Mouse (Mus musculus): ENCODE results near the gene Ndufs3.

Gene Ndufs3

DNA sequence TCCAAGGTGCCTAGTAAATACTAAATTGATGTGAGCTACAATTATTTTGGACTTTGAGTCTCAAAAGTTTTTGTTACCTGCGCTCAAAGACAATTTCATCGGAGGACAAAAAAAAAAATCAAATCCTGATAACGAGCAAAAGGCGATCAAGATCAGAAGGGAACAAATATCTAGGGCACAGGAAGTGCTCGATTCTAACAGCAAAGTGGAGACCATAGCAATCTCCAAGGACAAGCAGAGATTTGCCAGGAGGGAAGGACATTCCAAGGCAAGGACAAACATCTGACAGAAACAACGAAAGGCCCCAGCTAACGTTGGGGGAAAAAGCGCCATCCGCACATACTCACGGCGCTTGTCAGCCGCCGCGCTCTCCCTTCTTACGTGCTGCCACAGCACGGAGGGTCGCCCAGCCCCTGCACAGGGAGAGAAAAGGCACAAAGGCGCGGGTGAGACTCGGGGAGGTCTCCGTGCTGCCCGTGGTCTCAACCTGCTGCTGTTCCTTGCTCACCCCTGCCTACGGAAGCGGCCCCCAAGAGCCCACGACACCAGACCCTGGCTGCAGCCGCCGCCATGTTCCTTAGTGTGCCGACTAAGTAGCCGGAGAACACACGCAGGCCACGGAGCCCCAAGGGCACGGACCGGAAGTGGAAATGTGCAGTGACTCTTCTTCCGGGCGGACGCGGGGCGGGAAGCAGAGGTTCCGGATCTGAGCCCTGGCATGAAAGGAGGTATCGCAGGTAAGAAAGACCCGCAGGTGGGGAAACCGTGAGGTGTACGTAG, at the start of gene Ndufs3, which contains the start of gene Kbtbd4:
Gene Ndufs3, minus strand, starts transcription at position 752 of the 780 bp plus-strand sequence.
Gene Kbtbd4, plus strand, starts transcription at position 665 of the 780 bp plus-strand sequence.
- DNase-seq (ENCODE audit: low spot score), result peak; percentile 87

DNA sequence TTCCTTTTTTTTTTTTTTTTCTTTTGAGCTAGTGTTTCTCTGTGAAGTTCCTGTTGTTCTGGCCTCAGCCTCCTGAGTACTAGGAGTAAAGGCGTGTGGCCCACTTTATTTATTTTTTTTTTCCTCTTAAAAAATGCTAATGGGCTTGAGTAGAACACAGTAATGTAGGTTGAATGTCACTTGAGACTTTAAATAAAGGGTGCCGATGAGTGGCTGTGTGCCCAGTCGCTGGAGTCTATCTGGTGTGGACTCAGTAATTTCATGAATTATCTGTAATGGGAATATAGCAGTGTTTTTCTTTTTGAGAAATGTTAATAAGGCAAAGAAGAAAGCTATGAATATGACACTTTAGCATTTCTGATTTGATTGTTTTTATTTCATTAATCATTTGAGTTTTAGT, 48.8 kb upstream of the Ndufs3 start:
- no peak for DNase-seq (ENCODE audit: low spot score)

DNA sequence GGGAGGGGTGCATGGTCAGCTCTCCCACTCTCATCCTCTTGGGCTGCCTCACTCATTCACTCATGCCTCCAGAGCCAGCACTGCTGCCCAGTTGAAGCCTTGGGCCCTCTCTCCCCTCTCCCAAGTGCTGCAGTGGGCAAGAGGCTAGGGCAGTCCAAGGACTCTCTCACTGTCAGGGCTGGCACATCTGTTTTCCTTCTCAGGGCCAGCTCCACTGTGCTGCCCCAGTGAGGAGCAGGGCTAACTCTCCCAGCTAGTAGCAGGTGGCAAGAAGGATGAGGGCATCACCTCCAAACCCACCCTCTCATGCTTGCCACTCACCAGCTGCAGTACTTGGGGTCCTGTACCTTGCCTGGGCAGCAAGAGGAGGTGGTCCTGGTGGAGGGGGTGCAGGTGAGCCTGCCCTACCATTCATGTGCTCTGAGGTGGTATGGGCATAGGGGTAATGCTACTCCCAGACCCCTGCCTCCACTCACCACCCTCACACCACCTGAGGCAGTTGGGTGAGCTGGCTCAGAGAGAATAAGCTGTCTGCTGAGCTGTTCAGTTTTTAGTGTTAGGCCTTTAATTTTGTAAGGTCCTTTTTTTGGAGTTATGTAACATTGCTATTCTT, 46.1 kb upstream of the Ndufs3 start:
- no peak for DNase-seq (ENCODE audit: low spot score)

DNA sequence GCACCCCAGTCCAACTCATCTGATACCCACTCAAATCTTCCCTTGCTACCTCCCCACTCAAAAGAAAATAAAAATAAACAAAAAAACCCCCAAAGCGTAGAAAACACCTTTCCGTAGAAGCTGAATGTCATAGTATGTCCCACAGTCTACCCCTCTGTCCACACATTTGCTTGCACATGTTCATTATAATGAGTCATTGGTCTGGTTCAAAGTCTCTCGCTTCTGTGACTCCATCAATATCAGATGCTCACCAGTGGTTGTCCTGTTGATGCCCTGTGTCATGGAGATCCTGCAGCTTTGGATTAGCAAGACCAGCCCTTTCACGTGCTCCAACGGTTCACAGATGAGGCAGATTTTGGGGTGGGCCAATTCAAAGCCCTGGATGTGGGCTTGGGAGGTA, 45.5 kb upstream of the Ndufs3 start:
- no peak for DNase-seq (ENCODE audit: low spot score)

DNA sequence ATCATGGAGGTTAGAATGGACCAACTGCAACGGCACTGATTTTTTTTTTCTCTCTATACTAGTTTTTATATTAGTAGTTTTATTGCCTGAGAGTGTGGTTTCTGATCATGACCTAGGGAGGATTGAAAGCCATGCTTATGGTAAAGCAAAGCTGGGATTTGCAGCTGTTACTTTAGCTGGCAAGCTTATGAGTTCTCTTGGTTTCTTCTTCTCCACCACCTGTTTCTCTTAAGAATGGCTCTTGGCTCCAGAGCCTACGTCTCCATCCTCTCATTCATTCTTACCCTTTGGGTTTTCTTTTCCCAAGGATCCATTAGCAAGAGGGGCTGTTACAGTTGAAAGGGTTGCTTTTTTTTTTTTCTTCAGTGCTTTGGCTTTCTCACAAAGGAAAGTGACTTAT, 37.1 kb upstream of the Ndufs3 start:
- DNase-seq (ENCODE audit: low spot score), result no peak

DNA sequence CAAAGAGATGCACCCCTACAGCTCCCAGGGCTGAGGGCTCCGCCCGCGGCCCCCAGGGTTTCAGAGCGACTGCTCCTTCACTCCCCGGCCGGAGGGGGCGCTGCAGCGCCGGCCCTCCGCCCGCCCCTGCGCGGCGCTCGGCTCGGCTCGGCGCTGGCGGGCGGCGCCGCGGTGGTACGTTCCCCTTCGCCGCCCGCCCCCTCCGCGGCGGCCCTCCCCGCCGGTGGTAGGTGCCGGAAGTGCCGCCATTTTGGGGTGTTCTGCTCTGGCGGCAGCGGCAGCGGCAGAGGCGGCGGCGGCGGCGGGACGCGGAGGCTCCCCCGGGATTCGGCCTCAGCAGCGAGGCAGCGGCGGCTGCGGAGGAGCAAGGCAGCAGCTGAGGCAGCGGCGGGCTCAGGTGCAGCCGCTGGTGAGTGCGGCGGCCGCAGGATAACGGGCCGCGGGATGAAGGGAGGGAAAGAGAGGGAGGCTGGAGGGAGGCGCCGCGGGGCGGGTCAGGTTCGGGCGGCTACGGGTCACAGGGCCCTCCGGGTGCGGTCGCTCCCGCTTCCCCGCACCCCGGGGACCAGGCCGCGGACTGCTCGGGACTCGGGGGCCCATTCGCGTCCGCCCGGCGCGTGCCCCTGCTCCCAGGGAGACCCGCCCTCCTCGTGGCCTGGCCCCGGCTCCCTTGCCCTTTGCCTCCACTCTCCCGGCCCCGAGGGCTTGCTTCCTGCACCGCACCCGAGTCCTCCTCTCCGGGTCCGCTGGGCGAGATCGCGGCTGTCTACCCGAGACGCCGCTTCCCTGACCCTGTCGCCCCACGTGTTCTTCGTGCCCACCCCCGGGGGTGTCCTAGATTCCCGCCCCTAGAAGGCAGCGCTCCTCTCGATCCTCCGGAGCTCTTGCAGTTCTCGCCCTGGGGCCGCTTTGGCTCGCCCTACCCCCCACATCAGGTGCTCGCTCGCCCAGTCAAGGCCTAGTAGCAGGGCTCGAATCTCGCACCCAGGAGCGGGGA, 35.9 kb upstream of the Ndufs3 start, which contains the start of gene Celf1:
Gene Celf1, plus strand, starts transcription at position 150 of the 997 bp plus-strand sequence.
- DNase-seq (ENCODE audit: low spot score), result peak; percentile 80

DNA sequence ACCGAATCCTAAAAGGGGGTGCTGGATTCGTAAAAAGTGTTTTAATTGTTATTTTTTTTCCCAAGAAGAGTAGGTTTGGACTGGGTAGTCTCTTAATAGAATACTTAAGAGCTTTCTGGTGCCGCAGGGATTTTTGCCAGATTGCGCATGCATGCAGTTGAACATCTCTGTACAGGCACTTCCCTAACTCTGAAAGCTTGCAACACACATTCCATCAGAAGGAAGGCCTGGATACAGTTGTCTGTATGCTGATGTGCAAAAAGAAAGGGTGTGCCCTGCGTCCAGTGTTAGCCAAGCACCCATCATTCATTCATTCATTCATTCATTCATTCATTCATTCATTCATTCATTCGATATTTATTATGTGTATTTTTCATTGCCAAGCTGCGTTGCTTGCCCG, 35.1 kb upstream of the Ndufs3 start:
- peak; percentile 15 for DNase-seq (ENCODE audit: low spot score)

DNA sequence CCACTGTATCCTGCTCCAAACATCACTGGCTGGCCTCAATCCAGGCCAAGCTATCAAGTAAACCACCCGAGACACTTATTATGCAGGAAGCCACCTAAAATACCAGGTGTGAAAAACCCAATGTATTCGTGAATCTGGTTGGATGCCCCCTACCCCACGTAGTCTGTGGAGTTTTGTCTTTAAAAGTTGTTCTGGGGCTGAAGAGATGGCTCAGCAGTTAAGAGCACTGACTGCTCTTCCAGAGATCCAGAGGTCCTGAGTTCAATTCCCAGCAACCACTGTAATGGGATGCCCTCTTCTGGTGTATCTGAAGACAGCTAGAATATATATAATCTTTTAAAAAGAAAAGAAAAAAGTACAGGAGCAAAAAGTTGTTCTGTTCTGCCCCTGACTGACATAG, 33.7 kb upstream of the Ndufs3 start:
- no peak for DNase-seq (ENCODE audit: low spot score)

DNA sequence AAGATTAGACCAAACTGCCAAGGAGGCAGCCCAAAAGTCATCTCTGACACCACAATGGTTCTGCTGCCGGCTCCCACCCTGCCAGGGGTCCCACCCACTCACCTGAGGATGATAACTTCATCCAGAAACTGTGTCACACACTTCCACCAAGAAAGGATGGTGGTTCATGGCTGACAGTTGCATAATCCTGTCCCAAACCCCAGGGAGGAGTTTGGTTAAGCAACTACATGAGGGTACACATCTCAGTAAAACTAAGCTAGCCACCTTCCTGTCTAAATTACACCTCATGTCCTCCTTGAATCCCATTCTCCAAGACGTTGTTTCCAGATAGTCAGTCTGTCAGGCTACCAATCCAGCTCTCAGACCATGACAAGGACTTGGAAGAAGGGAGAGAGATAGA, 27.6 kb upstream of the Ndufs3 start:
- DNase-seq (ENCODE audit: low spot score), result no peak

DNA sequence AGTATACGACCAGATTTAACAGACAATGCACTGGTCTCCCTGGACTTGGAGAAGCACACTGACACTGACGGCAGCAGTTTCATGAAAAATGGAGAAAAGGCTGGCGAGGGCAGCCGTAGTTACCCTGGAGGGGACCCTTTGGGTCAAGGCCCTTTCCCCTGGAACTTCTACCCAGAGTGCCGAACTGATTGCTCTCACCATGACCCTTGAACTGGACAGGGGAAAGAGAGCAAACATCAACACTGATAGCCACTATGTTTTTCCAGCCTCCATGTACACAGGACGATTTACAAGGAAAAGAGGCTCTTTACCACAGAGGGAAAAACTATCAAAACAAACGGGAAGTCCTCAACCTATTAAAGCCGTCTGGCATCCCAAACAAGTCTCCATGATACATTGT, 27.2 kb upstream of the Ndufs3 start:
- DNase-seq (ENCODE audit: low spot score), result no peak

DNA sequence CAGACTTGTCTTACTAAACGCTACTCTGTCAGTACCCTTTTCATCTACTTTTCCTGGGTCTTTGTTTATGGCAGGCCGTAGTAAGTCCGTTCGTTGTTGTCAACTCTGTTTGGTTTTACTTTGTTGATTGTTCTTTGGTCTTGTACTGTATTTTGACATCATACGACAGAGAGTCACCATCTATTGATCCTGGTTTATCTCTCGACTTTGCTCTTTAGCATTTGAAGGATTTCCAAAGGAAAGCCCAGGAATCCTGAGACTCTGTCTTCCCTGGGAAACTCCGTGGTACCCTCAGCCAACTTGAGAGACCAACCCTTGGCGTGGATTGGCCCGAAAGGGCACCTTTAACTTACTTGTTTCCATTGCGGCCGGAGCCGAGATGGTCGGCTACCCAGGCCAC, 23.9 kb upstream of the Ndufs3 start:
- DNase-seq (ENCODE audit: low spot score), result no peak

DNA sequence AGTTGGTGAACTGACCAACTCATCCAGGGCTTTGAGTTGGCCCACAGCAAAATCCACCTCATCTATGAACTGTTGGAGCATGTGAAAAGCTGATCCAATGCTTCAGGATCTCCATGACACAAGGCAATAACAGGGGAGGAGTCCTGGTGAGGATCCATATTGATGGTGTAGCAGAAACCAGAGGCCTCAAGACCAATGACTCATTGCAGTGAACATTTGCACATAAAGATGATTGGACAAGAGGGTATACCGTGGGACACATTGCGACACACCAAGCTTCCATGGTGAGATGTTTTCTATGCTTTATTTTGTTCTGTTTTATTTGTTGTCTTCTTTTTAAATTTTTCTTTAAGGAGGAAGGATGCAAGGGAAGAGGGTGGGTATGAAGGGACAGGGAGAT, 18.0 kb upstream of the Ndufs3 start:
- no peak for DNase-seq (ENCODE audit: low spot score)

DNA sequence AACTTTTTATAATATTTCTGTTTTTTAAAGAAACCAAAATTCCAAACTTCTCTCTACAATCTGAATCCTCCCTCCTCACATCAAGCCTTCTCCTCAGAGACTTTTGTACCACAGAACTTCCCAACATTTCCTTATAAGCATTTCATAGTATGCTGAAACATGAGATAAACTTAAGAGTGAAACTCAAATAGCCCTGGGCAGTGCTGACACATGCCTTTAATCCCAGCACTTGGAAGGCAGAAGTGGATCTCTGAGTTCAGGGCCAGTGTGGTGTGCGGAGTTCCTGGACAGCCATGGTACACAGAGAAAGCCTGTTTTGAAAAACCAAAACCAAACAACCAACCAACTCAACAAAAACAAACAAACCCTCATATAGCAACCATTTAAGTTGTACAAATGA, 16.6 kb upstream of the Ndufs3 start:
- no peak for DNase-seq (ENCODE audit: low spot score)

DNA sequence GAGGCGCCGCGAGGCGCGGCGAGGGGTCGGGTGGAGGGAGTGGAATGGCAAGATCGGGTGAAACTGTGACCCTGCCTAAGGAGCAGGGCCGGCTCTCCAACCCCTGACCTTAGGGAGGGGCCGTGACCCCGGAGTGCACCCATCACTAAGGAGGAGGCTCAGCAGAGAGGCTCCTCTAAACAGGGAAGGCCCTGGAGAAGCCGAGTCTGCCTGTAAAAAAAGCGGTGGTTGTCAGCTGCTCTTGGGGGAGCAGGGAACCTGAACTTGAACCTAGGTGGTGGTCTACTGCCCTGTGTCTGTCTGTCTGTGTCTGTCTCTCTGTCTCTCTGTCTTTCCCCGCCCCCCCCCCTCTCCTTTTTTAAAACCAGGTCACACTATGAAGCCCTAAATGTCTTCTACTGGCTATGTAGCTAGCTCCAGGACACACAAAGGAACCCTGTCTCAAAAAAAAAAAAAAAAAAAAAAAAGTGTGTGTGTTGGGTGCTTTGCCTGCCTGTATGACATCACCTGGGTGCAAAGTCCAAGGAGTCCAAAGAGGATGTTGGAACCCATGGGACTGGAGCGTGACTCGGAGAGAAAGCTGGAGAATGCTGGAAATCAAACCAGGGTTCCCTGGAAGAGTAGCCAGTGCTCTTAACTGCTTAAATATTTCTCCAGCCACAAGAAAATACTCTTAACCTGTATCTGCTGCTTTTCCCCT, 13.5 kb upstream of the Ndufs3 start:
- no peak for DNase-seq (ENCODE audit: low spot score)

DNA sequence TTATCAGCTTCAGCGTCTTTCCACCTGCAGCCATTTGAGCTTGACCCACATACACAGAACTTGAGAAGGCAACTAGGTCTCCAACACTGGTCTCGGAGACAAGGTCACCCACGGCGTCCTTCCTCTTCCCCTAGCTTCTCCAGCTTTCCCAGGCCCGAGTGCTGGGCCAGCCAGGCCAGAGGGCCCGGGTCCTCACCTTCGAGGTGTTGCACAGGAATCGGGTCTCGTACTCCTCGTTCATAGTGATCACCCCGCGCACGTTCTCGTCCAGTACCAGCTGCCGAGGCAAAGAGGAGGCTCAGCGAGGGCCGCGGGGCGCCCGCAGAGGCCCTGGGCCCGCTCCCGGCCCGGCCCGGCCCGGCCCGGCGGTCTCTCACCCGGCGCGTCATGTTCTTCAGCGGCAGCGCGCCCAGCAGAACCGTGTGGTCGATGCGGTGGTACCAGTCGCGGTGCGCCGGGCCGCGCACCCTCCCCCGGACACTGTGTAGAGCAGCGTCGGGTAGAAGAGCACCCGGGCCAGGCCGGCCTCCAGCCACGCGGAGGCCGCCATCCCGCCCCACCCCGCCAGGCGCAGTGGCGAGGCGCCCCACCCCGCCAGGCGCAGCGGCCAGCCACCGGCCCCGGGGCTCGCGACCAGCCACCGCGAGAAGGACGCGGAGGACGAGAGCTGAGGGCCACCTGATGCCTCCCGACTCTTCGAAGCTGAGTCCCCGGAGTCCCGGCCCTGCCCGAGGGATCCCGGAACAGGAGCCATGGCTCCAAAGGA, 12.8 kb upstream of the Ndufs3 start:
- peak; percentile 74 for DNase-seq (ENCODE audit: low spot score)

DNA sequence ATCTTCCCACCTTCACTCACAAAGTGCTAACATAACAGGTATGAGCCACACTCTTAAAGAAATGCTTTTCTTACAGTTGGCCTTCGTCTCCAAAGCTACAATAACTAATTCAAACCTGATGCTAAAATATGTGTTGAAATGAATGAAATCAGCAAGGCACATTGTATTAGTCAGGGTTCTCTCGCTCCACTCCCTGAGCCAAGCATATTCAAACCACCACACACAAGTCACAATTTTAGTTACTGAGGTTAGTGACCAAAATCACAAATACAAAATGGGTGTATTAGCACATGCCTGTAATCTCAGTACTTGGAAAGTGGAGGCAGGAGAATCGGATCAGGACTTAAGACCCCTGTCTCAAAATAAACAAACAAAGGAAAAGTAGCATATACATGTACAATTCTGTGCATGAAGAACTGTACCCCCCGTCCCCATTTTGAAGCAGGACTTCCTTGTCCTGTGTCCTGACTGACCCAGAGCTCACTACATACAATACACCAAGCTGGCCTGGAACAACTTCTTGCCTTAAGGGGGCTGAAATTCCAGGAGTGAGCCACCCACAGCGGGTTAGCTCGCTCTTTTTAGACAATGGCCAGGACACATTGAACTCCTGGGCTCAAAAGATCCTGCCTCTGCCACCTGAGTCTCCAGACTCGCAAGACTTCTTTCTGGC, 12.1 kb upstream of the Ndufs3 start:
- DNase-seq (ENCODE audit: low spot score), result no peak

DNA sequence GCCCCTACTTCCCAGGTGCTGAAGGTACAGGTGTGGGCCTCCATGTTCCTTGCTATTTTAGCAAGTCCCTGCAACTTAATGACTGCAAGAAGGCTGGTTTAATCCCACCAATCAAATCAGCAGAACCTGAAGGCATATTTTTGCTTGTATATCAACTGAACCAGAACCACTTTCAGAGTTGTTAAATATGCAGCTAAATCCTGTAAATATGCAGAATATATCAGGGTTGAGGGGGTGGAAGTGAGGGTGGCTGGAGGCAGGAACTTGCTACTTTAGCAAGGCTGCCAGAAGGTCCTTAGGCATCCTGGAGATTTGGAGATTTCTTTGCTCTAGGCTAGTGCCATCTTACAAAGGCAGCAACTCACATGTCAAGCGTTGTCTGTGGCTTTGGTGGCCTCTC, 10.9 kb upstream of the Ndufs3 start:
- DNase-seq (ENCODE audit: low spot score), result no peak

DNA sequence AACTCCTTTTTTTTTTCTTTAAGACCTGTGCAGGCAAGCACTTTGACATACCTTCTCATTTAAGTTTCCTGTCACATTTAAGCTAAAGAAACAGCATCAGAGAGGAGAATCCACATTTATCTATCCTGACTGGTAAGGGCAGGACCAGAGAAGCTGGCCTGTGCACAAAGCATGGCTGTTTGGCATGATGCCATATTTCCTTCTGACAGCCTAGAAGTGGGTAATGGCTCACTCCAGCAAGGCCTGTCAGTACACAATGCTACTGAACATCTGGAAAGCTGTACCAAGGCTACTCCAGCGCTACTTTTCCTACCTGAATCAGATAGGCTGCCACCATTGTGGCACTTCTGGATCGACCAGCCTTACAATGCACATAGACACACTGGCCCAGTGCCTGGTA, 9.0 kb upstream of the Ndufs3 start:
- no peak for DNase-seq (ENCODE audit: low spot score)

DNA sequence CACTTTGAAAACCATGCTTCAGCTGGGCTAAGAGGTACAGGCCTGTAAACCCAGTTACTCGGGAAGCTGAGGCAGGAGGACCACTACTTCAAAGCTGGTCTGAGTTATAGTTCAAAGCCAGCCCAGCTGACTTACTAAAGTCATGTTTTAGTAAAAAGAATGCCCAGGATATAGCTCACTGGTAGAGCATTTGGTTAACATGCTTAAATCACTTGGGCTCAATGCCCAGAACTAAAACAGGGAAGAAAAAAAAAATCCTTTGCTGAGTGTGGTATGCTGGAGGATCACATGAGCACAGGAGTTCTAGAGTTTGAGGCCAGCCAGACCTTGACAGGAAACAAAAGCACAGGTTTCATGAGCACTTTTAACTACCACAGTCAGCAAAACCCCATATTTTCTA, 7.0 kb upstream of the Ndufs3 start:
- DNase-seq (ENCODE audit: low spot score), result no peak

DNA sequence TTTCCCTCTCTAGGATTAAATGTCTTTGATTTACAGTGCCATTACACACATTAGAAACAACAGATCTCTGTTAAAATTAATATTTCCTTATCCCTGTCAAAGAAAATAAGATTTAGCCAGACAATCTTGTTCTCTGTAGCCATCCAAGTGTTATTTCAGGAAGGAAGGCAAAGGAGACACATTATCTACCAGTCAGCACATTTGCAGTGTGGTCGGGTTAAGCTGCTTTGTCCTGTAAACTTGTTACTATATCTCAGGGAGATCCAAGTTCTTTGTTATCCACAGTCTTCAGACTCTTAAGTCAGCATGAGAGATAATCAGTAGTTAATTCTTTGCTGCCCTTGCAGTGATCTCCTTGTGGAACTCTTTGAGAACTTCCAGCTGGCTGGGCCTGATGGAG, 6.2 kb upstream of the Ndufs3 start:
- DNase-seq (ENCODE audit: low spot score), result no peak

DNA sequence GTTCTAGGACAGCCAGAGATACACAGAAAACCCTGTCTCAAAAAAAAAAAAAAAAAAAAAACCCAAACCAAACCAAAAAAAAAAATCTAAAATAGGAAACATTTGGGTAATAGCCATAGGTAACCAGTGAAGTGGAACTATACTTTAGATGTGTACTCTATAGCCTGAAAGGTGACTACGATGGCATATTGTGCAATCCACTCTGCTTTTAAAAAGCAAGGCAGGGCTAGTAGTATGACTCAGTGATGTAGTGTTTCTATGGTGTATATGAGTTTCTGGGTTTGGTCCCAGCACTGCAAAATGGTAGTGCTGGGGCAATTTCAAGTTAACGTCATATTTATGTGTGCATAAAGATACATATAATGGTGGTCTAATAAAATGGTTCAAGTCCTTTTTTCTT, 2.1 kb upstream of the Ndufs3 start:
- no peak for DNase-seq (ENCODE audit: low spot score)
